Mouse (Mus musculus): ENCODE data around the gene Fam83e. TPM values are rescaled to one million over a fixed set of nuclear protein-coding genes. Genes with fewer than 3 reads are reported as not detected.
A peak's percentile ranks its signal among the peaks of the same experiment; 100 is the strongest.

Fam83e gene
- total and polyA plus RNA-seq, 3 experiments: 0.43 to 1.0 TPM; not detected in 1

- Histone ChIP-seq H3K27ac (ENCODE audit: control insufficient read depth, low read depth, low read length) (no peak overlapping the region), H3K9ac (ENCODE audit: control insufficient read depth, low read depth, low read length, poor library complexity, severe bottlenecking) (no peak overlapping the region; the same call in 1 of the 2 replicates), H3K79me2 (ENCODE audit: control insufficient read depth, insufficient read depth, low read length, poor library complexity) (peaks cover 7% of the 10 kb centered on the region), H3K4me1 (ENCODE audit: control insufficient read depth in 1 of 2, insufficient read depth in 2 of 2, low read length in 2 of 2) (peaks cover 0 to 12% of the 10 kb centered on the region in 2 experiments; a peak in 1 of 4 replicates), H3K27me3 (ENCODE audit: control insufficient read depth in 1 of 2, insufficient read depth in 2 of 2, low read length in 2 of 2) (no peaks in the 10 kb centered on the region), H3K36me3 (ENCODE audit: control insufficient read depth in 1 of 2, insufficient read depth in 2 of 2, low read length in 2 of 2) (peaks cover 0 to 5% of the 10 kb centered on the region in 2 experiments; a peak in 2 of 4 replicates), H3K4me3 (ENCODE audit: control insufficient read depth in 1 of 2, insufficient read depth in 1 of 2, low read depth in 2 of 2, low read length in 2 of 2) (no peak overlapping the region), H3K9me3 (replicated peaks; ENCODE audit: insufficient read depth, low read length) (no peaks in the 10 kb centered on the region)
- TF ChIP-seq SIN3A (IDR thresholded peaks at IDR 0.05; ENCODE audit: low read length) (no peak), MYC (IDR thresholded peaks at IDR 0.05; ENCODE audit: low read depth, low read length) (no peak), MEF2A (IDR thresholded peaks at IDR 0.05; ENCODE audit: extremely low read depth, insufficient replicate concordance, low read depth, low read length, poor library complexity, severe bottlenecking) (no peak), USF2 (IDR thresholded peaks at IDR 0.05; ENCODE audit: borderline replicate concordance in 1 of 2, insufficient read depth in 1 of 2, low read depth in 1 of 2, low read length in 2 of 2) (no peak), ETS1 (IDR thresholded peaks at IDR 0.05; ENCODE audit: low read depth, low read length) (no peak), TBP (IDR thresholded peaks at IDR 0.05; ENCODE audit: low read depth, low read length) (no peak), NELFE (IDR thresholded peaks at IDR 0.05; ENCODE audit: low read depth, low read length) (no peak), ZNF384 (IDR thresholded peaks at IDR 0.05; ENCODE audit: low read depth, low read length) (no peak), POLR2AphosphoS2 (IDR thresholded peaks at IDR 0.05; ENCODE audit: low read length) (no peak), GABPA (IDR thresholded peaks at IDR 0.05; ENCODE audit: low read depth, low read length) (no peak), BHLHE40 (IDR thresholded peaks at IDR 0.05; ENCODE audit: borderline replicate concordance, low read depth, low read length) (no peak), USF1 (IDR thresholded peaks at IDR 0.05; ENCODE audit: low read depth, low read length) (no peak), MXI1 (IDR thresholded peaks at IDR 0.05; ENCODE audit: low read depth, low read length) (no peak), ZKSCAN1 (IDR thresholded peaks at IDR 0.05; ENCODE audit: low read depth, low read length) (no peak), GATA1 (IDR thresholded peaks at IDR 0.05; ENCODE audit: low read depth, low read length) (no peak), UBTF (IDR thresholded peaks at IDR 0.05; ENCODE audit: borderline replicate concordance, insufficient read depth, low read depth, low read length) (no peak), RAD21 (IDR thresholded peaks at IDR 0.05; ENCODE audit: low read depth, low read length) (no peak), ELF1 (IDR thresholded peaks at IDR 0.05; ENCODE audit: low read depth, low read length) (no peak)
- peak; percentile 37 for DNase-seq (ENCODE audit: low read depth, low spot score)
These were observed 12.0 kb upstream of the Fam83e start for GRCm38 (mm10) chr7:45709036-45709435.

- peaks cover 12% of the 10 kb centered on the region for H3K79me2 ChIP-seq (ENCODE audit: control insufficient read depth, insufficient read depth, low read length, poor library complexity)
- H3K4me3 ChIP-seq (ENCODE audit: control insufficient read depth in 1 of 2, insufficient read depth in 1 of 2, low read depth in 2 of 2, low read length in 2 of 2): no peak overlapping the region
- no peak overlapping the region for H3K27ac ChIP-seq (ENCODE audit: control insufficient read depth, low read depth, low read length)
- TF ChIP-seq JUND (IDR thresholded peaks at IDR 0.05; ENCODE audit: low read depth, low read length) (no peak), MYB (IDR thresholded peaks at IDR 0.05; ENCODE audit: low read depth, low read length) (no peak), MAX (IDR thresholded peaks at IDR 0.05; ENCODE audit: low read length) (no peak), POLR2AphosphoS5 (IDR thresholded peaks at IDR 0.05; ENCODE audit: borderline replicate concordance, low read depth, low read length) (0 out of 2 replicates have a peak, but pooled peaks have one; percentile 75), CHD1 (IDR thresholded peaks at IDR 0.05; ENCODE audit: low read depth, low read length) (no peak), MAZ (IDR thresholded peaks at IDR 0.05; ENCODE audit: low read depth, low read length) (no peak), BHLHE40 (IDR thresholded peaks at IDR 0.05; ENCODE audit: borderline replicate concordance, low read depth, low read length) (no peak), POLR2A (IDR thresholded peaks at IDR 0.05; ENCODE audit: control insufficient read depth in 1 of 2, insufficient read depth in 1 of 2, low read depth in 1 of 2, low read length in 2 of 2, poor library complexity in 1 of 2) (peak; percentile 23 to 34; a peak in 1 of 4 replicates), POLR2AphosphoS2 (IDR thresholded peaks at IDR 0.05; ENCODE audit: low read length) (peak; percentile 46; the same call in 1 of the 2 replicates)
- H3K4me1 ChIP-seq (ENCODE audit: control insufficient read depth in 1 of 2, insufficient read depth in 2 of 2, low read length in 2 of 2): peaks cover 0 to 12% of the 10 kb centered on the region in 2 experiments; a peak in 1 of 4 replicates
- H3K9ac ChIP-seq (ENCODE audit: control insufficient read depth, low read depth, low read length, poor library complexity, severe bottlenecking): no peak overlapping the region
- peaks cover 0 to 5% of the 10 kb centered on the region in 2 experiments; a peak in 2 of 4 replicates for H3K36me3 ChIP-seq (ENCODE audit: control insufficient read depth in 1 of 2, insufficient read depth in 2 of 2, low read length in 2 of 2)
- H3K27me3 ChIP-seq (ENCODE audit: control insufficient read depth in 1 of 2, insufficient read depth in 2 of 2, low read length in 2 of 2): no peaks in the 10 kb centered on the region
- no peaks in the 10 kb centered on the region for H3K9me3 ChIP-seq (replicated peaks; ENCODE audit: insufficient read depth, low read length)
- no peak for DNase-seq (ENCODE audit: low read depth, low spot score)
These were observed 11.2 kb upstream of the Fam83e start for GRCm38 (mm10) chr7:45709677-45710355.

Measured in MEL (cell line).